Mouse (Mus musculus): ENCODE results near the gene Urgcp.

Urgcp gene

GRCm38 (mm10) chr11:5715179-5715578 lies 47.0 kb downstream of the Urgcp start:
- no peak for DNase-seq (ENCODE audit: low read depth, low spot score)

- DNase-seq (ENCODE audit: low read depth, low spot score): peak; percentile 91
Observed at GRCm38 (mm10) chr11:5707530-5708353, 54.4 kb downstream of the Urgcp start.

GRCm38 (mm10) chr11:5706874-5707529 lies 55.2 kb downstream of the Urgcp start:
- DNase-seq (ENCODE audit: low read depth, low spot score): no peak

GRCm38 (mm10) chr11:5705972-5706371 lies 56.2 kb downstream of the Urgcp start:
- DNase-seq (ENCODE audit: low read depth, low spot score): no peak

GRCm38 (mm10) chr11:5703341-5703740 lies 58.8 kb downstream of the Urgcp start:
- no peak for DNase-seq (ENCODE audit: low read depth, low spot score)

GRCm38 (mm10) chr11:5702957-5703332 lies 59.2 kb downstream of the Urgcp start:
- DNase-seq (ENCODE audit: low read depth, low spot score): no peak

- DNase-seq (ENCODE audit: low read depth, low spot score): no peak
Observed at GRCm38 (mm10) chr11:5702271-5702956, 59.8 kb downstream of the Urgcp start.

- DNase-seq (ENCODE audit: low read depth, low spot score): no peak
Observed at GRCm38 (mm10) chr11:5701821-5702220, 60.4 kb downstream of the Urgcp start.

GRCm38 (mm10) chr11:5701300-5701699 lies 60.9 kb downstream of the Urgcp start:
- DNase-seq (ENCODE audit: low read depth, low spot score): no peak

GRCm38 (mm10) chr11:5700808-5701207 lies 61.4 kb downstream of the Urgcp start:
- DNase-seq (ENCODE audit: low read depth, low spot score): no peak

- peak; percentile 46 for DNase-seq (ENCODE audit: low read depth, low spot score)
Observed at GRCm38 (mm10) chr11:5691775-5692174, 70.4 kb downstream of the Urgcp start.

- DNase-seq (ENCODE audit: low read depth, low spot score): no peak
Observed at GRCm38 (mm10) chr11:5684283-5684682, 77.9 kb downstream of the Urgcp start.

GRCm38 (mm10) chr11:5682541-5682940 lies 79.6 kb downstream of the Urgcp start:
- DNase-seq (ENCODE audit: low read depth, low spot score): no peak

Measured in embryo, embryonic 11.5 days (tissue).